Mouse (Mus musculus) myocyte (in vitro differentiated cells): ENCODE measurements at regions not wholly inside any gene's neighbourhood (a gene's known extent, or its start where the extent isn't known, plus 50 kb on each side); places are given as distances from the start of the nearest gene placed in this dataset.

Experiments
- H3K27me3 ChIP-seq: one replicate; pipeline ENCODE4 v1.6.1; 2011; ENCODE audit not compliant: control insufficient read depth, insufficient read depth, insufficient read length
- H3K36me3 ChIP-seq: one replicate; pipeline ENCODE4 v1.6.1; 2011; ENCODE audit not compliant: control insufficient read depth, insufficient read depth
- H3K4me2 ChIP-seq: one replicate; pipeline ENCODE4 v1.6.1; 2011; ENCODE audit warnings: low read depth, control low read depth
- H3K4me3 ChIP-seq: one replicate; pipeline ENCODE4 v1.5.1; 2011; ENCODE audit warnings: mild to moderate bottlenecking, control low read depth, moderate library complexity
- H3K79me2 ChIP-seq: one replicate; pipeline ENCODE4 v1.6.1; 2011; ENCODE audit not compliant: control insufficient read depth, insufficient read depth
- H3ac ChIP-seq: one replicate; pipeline ENCODE4 v1.6.1; 2011; ENCODE audit not compliant: control insufficient read depth, insufficient read length
- CEBPB ChIP-seq: IDR thresholded peaks from 2 replicates; pipeline ENCODE4 v1.6.1; 2011; ENCODE audit warnings: mild to moderate bottlenecking, moderate library complexity; ENCODE audit not compliant: poor library complexity, insufficient read depth, severe bottlenecking
- E2F4 ChIP-seq: IDR thresholded peaks from one replicate; pipeline ENCODE4 v1.6.1; 2011; ENCODE audit warnings: mild to moderate bottlenecking, control low read depth, moderate library complexity; ENCODE audit not compliant: insufficient read depth
- MAX ChIP-seq: IDR thresholded peaks from one replicate; pipeline ENCODE4 v1.6.1; 2011; ENCODE audit warnings: low read depth, mild to moderate bottlenecking, control low read depth
- MYOD1 ChIP-seq, 3 experiments: IDR thresholded peaks; one replicate each; pipeline ENCODE4 v1.6.1; 2011; ENCODE audit warnings: control low read depth in 2 of 3, low read depth in 2 of 3, mild to moderate bottlenecking in 2 of 3, moderate library complexity in 1 of 3; ENCODE audit not compliant: insufficient read length in 2 of 3, control insufficient read depth in 1 of 3
- MYOG ChIP-seq, 3 experiments: IDR thresholded peaks; one replicate each; pipeline ENCODE4 v1.6.1; 2011; ENCODE audit warnings: control low read depth in 2 of 3, low read depth in 2 of 3, mild to moderate bottlenecking in 2 of 3; ENCODE audit not compliant: insufficient read length in 2 of 3, control insufficient read depth in 1 of 3, insufficient read depth in 1 of 3
- POLR2A ChIP-seq: IDR thresholded peaks from one replicate; pipeline ENCODE4 v1.6.1; 2011; ENCODE audit warnings: low read depth, mild to moderate bottlenecking, control low read depth, moderate library complexity; ENCODE audit not compliant: insufficient read length
- POLR2AphosphoS2 ChIP-seq: IDR thresholded peaks from one replicate; pipeline ENCODE4 v1.6.1; 2011; ENCODE audit warnings: low read depth, control low read depth; ENCODE audit not compliant: insufficient read length
- REST ChIP-seq: IDR thresholded peaks from one replicate; pipeline ENCODE4 v1.6.1; 2011; ENCODE audit warnings: mild to moderate bottlenecking, control low read depth, moderate library complexity; ENCODE audit not compliant: insufficient read depth, insufficient read length
- SRF ChIP-seq: IDR thresholded peaks from one replicate; pipeline ENCODE4 v1.6.1; 2011; ENCODE audit warnings: low read depth; ENCODE audit not compliant: control insufficient read depth, insufficient read length
- TCF12 ChIP-seq: IDR thresholded peaks from one replicate; pipeline ENCODE4 v1.6.1; 2011; ENCODE audit warnings: mild to moderate bottlenecking, control low read depth; ENCODE audit not compliant: poor library complexity, insufficient read depth, severe bottlenecking
- TCF3 ChIP-seq: IDR thresholded peaks from one replicate; pipeline ENCODE4 v1.6.1; 2011; ENCODE audit warnings: low read depth, control low read depth; ENCODE audit not compliant: insufficient read length
- USF1 ChIP-seq: IDR thresholded peaks from one replicate; pipeline ENCODE4 v1.6.1; 2011; ENCODE audit warnings: low read depth, mild to moderate bottlenecking, control low read depth, moderate library complexity

DNA sequence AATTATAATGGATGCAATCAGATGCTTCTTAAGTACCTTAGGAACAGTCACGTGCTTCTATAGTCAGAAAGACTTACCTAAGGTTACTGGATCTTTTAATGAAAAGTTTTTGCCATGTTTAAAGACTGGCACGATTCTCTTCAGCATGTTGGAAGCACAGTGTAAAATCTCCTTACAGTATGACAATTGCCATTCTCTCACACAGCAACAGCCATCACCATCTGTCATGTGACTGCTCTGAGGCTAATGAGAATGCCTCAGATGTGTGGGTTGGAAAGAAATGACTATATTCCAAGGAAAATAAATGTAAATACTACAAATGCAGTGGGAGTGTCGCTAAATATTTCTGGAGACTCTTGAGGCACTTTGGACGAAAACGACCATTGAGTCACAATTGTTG is 670.8 kb downstream of the Cetn3 start:
- H3K79me2 ChIP-seq, result no peaks in the 10 kb centered on the region
- no peak overlapping the region for H3K4me2 ChIP-seq
- H3K4me3 ChIP-seq, result no peak overlapping the region
- H3ac ChIP-seq, result no peak overlapping the region
- TF ChIP-seq SRF, result no peak
- TF ChIP-seq CEBPB, result no peak
- H3K27me3 ChIP-seq, result no peaks in the 10 kb centered on the region
- H3K36me3 ChIP-seq, result no peaks in the 10 kb centered on the region

GRCm38 (mm10) chr13:82483265-82483929 is 700.5 kb downstream of the Cetn3 start:
- no peak for TF ChIP-seq REST
- no peak for TF ChIP-seq TCF3
- TF ChIP-seq USF1, result no peak
- TF ChIP-seq TCF12, result no peak
- TF ChIP-seq MAX, result no peak
- TF ChIP-seq MYOG (IDR thresholded peaks at IDR 0.05; ENCODE audit: control insufficient read depth in 1 of 3, insufficient read depth in 1 of 3, insufficient read length in 2 of 3, low read depth in 2 of 3), result no peak
- TF ChIP-seq MYOD1 (IDR thresholded peaks at IDR 0.05; ENCODE audit: control insufficient read depth in 1 of 3, insufficient read length in 2 of 3, low read depth in 2 of 3), result no peak
- TF ChIP-seq E2F4, result no peak
- Histone ChIP-seq H3ac (no peak overlapping the region), H3K36me3 (no peaks in the 10 kb centered on the region), H3K4me2 (no peak overlapping the region), H3K4me3 (no peak overlapping the region), H3K79me2 (no peaks in the 10 kb centered on the region), H3K27me3 (no peaks in the 10 kb centered on the region)

GRCm38 (mm10) chr13:82496606-82497005 is 713.7 kb downstream of the Cetn3 start:
- H3K36me3 ChIP-seq, result no peaks in the 10 kb centered on the region
- no peak overlapping the region for H3K4me2 ChIP-seq
- H3ac ChIP-seq, result no peak overlapping the region
- no peaks in the 10 kb centered on the region for H3K27me3 ChIP-seq
- no peak overlapping the region for H3K4me3 ChIP-seq
- TF ChIP-seq MYOD1 (IDR thresholded peaks at IDR 0.05; ENCODE audit: control insufficient read depth in 1 of 3, insufficient read length in 2 of 3, low read depth in 2 of 3), result no peak
- TF ChIP-seq POLR2AphosphoS2, result no peak
- no peak for TF ChIP-seq MAX
- no peak for TF ChIP-seq REST
- no peak for TF ChIP-seq TCF12
- no peak for TF ChIP-seq MYOG (IDR thresholded peaks at IDR 0.05; ENCODE audit: control insufficient read depth in 1 of 3, insufficient read depth in 1 of 3, insufficient read length in 2 of 3, low read depth in 2 of 3)
- no peak for TF ChIP-seq E2F4
- TF ChIP-seq SRF, result no peak
- no peak for TF ChIP-seq POLR2A
- TF ChIP-seq TCF3, result no peak
- TF ChIP-seq CEBPB, result no peak
- no peak for TF ChIP-seq USF1
- no peaks in the 10 kb centered on the region for H3K79me2 ChIP-seq

DNA sequence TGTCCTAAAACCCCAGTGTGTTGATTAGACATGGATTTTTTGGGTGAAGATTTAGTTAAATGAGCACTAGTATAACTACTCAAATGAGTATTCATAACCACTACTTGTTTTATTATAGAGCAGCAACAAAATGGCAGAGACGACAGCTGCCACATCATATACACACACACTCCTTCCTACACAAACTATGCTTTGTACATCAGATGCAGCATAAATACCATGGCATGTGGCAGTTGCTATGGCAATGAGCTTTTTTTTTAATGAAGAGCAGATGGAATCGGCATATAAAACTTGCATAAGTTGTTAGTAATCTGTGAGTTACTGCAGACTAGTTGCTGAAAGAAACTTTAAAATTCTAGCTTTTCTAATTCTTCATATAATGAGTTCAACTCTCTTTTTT is 725.3 kb downstream of the Cetn3 start:
- Histone ChIP-seq H3K4me3 (no peak overlapping the region), H3K4me2 (no peak overlapping the region), H3ac (no peak overlapping the region), H3K36me3 (no peaks in the 10 kb centered on the region), H3K79me2 (no peaks in the 10 kb centered on the region), H3K27me3 (no peaks in the 10 kb centered on the region)
- TF ChIP-seq TCF12, result no peak
- TF ChIP-seq E2F4, result no peak
- no peak for TF ChIP-seq CEBPB
- no peak for TF ChIP-seq MYOG (IDR thresholded peaks at IDR 0.05; ENCODE audit: control insufficient read depth in 1 of 3, insufficient read depth in 1 of 3, insufficient read length in 2 of 3, low read depth in 2 of 3)
- no peak for TF ChIP-seq POLR2AphosphoS2
- no peak for TF ChIP-seq USF1
- TF ChIP-seq POLR2A, result no peak
- TF ChIP-seq TCF3, result no peak
- no peak for TF ChIP-seq REST
- TF ChIP-seq MYOD1 (IDR thresholded peaks at IDR 0.05; ENCODE audit: control insufficient read depth in 1 of 3, insufficient read length in 2 of 3, low read depth in 2 of 3), result no peak
- TF ChIP-seq SRF, result no peak
- TF ChIP-seq MAX, result no peak

DNA sequence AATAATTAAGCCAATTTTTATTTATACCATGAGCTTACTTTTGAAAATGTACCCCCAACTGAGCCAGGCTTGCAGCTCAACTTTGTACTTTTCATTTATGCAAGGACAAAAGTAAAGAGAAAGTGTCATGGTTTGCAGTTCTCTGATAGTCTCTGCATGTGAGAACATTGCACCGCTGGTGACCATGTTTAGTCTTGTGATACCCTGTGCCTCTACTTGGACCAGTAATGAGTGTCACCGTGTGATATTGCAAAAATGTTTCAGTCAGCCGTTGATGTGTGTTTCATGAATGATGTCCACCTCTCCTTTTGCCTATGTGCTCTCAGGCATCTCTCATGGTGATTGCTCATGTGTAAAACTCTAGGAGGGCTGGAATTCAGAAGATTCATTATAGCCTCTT is 726.6 kb downstream of the Cetn3 start:
- no peak overlapping the region for H3ac ChIP-seq
- H3K27me3 ChIP-seq, result no peaks in the 10 kb centered on the region
- no peak for TF ChIP-seq POLR2AphosphoS2
- TF ChIP-seq MYOG (IDR thresholded peaks at IDR 0.05; ENCODE audit: control insufficient read depth in 1 of 3, insufficient read depth in 1 of 3, insufficient read length in 2 of 3, low read depth in 2 of 3), result no peak

More for the DNA sequence above, 726.6 kb downstream of the Cetn3 start:
- H3K4me2 ChIP-seq, result no peak overlapping the region
- no peaks in the 10 kb centered on the region for H3K36me3 ChIP-seq
- H3K4me3 ChIP-seq, result no peak overlapping the region
- no peaks in the 10 kb centered on the region for H3K79me2 ChIP-seq
